Mouse (Mus musculus) ES-Bruce4 (cell line): Measurements from ENCODE around the gene Galr2. TPM values are rescaled to one million over a fixed set of nuclear protein-coding genes. Genes with fewer than 3 reads are reported as not detected.

Experiments used
- H3K27ac ChIP-seq: 2 replicates; pipeline ENCODE4 v1.5.1; 2012; ENCODE audit warnings: low read length, inconsistent platforms; ENCODE audit not compliant: insufficient read depth
- H3K27me3 ChIP-seq: 2 replicates; pipeline ENCODE4 v1.6.1; 2012; ENCODE audit warnings: mild to moderate bottlenecking, low read length, inconsistent platforms; ENCODE audit not compliant: control insufficient read depth, poor library complexity, insufficient read depth, severe bottlenecking
- H3K36me3 ChIP-seq: 2 replicates; pipeline ENCODE4 v1.6.1; 2012; ENCODE audit warnings: inconsistent platforms, mild to moderate bottlenecking, low read length, moderate library complexity; ENCODE audit not compliant: control insufficient read depth, poor library complexity, insufficient read depth, severe bottlenecking
- H3K4me1 ChIP-seq: one replicate; pipeline ENCODE4 v1.8.1; 2011; ENCODE audit warnings: low read length; ENCODE audit not compliant: control insufficient read depth, insufficient read depth
- H3K4me3 ChIP-seq: 2 replicates; pipeline ENCODE4 v1.5.1; 2011; ENCODE audit warnings: low read depth, mild to moderate bottlenecking, low read length
- H3K9ac ChIP-seq: 2 replicates; pipeline ENCODE4 v1.6.1; 2012; ENCODE audit warnings: low read depth, mild to moderate bottlenecking, inconsistent platforms; ENCODE audit not compliant: poor library complexity, severe bottlenecking
- H3K9me3 ChIP-seq: replicated peaks from 2 replicates; pipeline ENCODE4 v1.6.1; 2012; ENCODE audit warnings: mild to moderate bottlenecking, low read length, inconsistent platforms; ENCODE audit not compliant: control insufficient read depth, poor library complexity, insufficient read depth, severe bottlenecking
- CTCF ChIP-seq: IDR thresholded peaks from one replicate; pipeline ENCODE4 v1.8.1; 2011; ENCODE audit warnings: low read depth, low read length
- EP300 ChIP-seq: IDR thresholded peaks from 2 replicates; pipeline ENCODE4 v1.6.1; 2011; ENCODE audit warnings: low read depth, low read length; ENCODE audit not compliant: insufficient read depth
- POLR2A ChIP-seq: IDR thresholded peaks from one replicate; pipeline ENCODE4 v1.8.1; 2011; ENCODE audit warnings: low read length; ENCODE audit not compliant: insufficient read depth
- polyA plus RNA-seq: library from polyadenylated mRNA; stranded (reverse); fragments of >200 nt; gene quantifications from 2 replicates; pipeline ENCODE4 v1.2.4, GENCODE M21; 2011; ENCODE audit warnings: low read depth; ENCODE audit not compliant: missing spikeins, insufficient read depth, insufficient read length

The Galr2 gene
- polyA plus RNA-seq, 1 experiment: 0.61 TPM

- Histone ChIP-seq H3K9ac (no peak overlapping the region), H3K9me3 (no peaks in the 10 kb centered on the region), H3K27me3 (no peaks in the 10 kb centered on the region), H3K4me1 (no peaks in the 10 kb centered on the region), H3K4me3 (no peak overlapping the region), H3K36me3 (peaks cover 17% of the 10 kb centered on the region), H3K27ac (no peak overlapping the region)
- TF ChIP-seq POLR2A: no peak
- TF ChIP-seq CTCF: no peak
- no peak for TF ChIP-seq EP300
Measured at GRCm38 (mm10) chr11:116255090-116255981, 25.4 kb upstream of the Galr2 start.

DNA sequence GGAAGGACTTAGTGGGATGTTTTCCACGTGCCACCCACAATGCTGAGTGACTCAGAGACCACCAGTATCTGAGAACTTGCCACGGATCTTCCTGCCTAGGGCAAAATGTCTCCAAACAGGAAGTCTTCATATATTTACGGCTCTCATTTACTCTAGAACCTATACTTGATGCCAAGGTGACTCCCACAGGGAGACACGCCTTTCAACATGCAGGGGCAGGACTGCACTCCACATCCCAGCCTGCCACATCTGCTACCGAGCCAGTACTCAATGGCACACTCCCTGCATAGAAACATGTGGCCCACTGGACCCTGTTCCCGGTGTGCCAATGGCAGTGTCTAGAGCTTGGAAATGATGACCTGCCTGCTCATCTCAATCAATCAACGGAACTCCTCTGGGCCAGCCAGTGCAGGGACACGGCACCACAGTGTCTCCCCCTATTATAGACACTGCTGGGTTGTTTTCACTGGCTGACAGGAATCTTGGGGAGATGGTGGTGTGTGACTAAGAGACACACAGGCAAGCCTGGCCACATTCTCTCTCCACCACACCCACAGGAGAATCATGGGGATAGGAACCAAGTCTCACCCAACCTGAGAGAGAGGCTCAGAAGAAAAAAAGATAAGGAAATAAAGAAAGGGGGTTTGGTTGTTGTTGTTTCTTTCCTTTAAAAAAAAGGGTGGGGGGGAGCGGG, 24.6 kb upstream of the Galr2 start:
- TF ChIP-seq POLR2A: no peak
- TF ChIP-seq CTCF: no peak
- TF ChIP-seq EP300: no peak
- H3K27me3 ChIP-seq: no peaks in the 10 kb centered on the region
- H3K27ac ChIP-seq: no peak overlapping the region
- H3K9ac ChIP-seq: no peak overlapping the region
- peaks cover 16% of the 10 kb centered on the region for H3K36me3 ChIP-seq
- H3K9me3 ChIP-seq: no peaks in the 10 kb centered on the region
- no peaks in the 10 kb centered on the region for H3K4me1 ChIP-seq
- no peak overlapping the region for H3K4me3 ChIP-seq

DNA sequence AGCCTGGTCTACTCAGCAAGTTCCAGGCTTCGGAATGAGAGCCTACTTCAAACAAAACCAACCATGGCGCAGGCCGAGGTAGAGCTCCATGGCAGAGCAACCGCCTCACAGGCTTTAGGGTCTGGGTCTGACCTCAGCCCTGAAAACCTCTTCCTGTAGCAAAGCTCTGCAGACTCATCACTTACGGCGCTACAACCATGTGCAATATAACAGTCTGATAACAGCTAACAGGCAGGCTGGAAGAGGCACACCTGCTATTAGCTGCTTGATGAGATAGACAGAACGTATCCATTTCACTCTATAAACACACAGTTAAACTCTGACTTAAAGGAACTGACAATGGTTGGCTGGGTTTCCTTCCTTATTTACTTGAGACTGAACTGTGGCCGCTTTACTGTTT, 21.3 kb upstream of the Galr2 start:
- H3K27me3 ChIP-seq: no peaks in the 10 kb centered on the region
- no peaks in the 10 kb centered on the region for H3K9me3 ChIP-seq
- H3K9ac ChIP-seq: no peak overlapping the region
- no peak overlapping the region for H3K4me3 ChIP-seq
- H3K27ac ChIP-seq: no peak overlapping the region
- H3K36me3 ChIP-seq: peaks cover 33% of the 10 kb centered on the region
- TF ChIP-seq EP300 (no peak), POLR2A (no peak), CTCF (no peak)
- no peaks in the 10 kb centered on the region for H3K4me1 ChIP-seq

- no peak overlapping the region for H3K9ac ChIP-seq
- H3K27me3 ChIP-seq: no peaks in the 10 kb centered on the region
- no peak overlapping the region for H3K4me3 ChIP-seq
- peaks cover 36% of the 10 kb centered on the region for H3K36me3 ChIP-seq
- no peaks in the 10 kb centered on the region for H3K9me3 ChIP-seq
- no peak overlapping the region for H3K27ac ChIP-seq
- no peaks in the 10 kb centered on the region for H3K4me1 ChIP-seq
- TF ChIP-seq EP300: no peak
- TF ChIP-seq POLR2A: no peak
- TF ChIP-seq CTCF: no peak
Measured at GRCm38 (mm10) chr11:116260259-116260658, 20.5 kb upstream of the Galr2 start.

DNA sequence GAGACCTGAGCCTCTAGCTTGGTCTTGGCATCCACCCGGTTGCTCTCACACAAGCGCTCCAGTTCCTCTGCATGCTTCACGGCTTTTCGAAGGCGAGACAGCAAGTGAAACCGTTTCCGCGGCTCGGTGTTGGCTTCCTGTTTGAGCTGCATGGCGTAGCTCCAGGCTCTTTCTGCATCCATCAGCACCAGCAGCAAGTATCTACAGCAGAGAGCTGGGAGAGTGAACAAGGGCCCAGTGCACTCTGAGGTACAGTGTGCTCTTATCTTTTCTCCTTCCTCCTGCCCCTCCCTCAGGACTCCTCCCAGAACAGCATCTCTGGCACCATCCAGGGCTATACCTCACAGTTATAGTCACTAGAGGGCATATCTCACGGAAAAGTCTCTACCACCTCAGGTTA, 15.4 kb upstream of the Galr2 start:
- Histone ChIP-seq H3K4me3 (no peak overlapping the region), H3K9me3 (no peaks in the 10 kb centered on the region), H3K4me1 (no peaks in the 10 kb centered on the region), H3K27me3 (no peaks in the 10 kb centered on the region), H3K27ac (no peak overlapping the region), H3K36me3 (peaks cover 56% of the 10 kb centered on the region), H3K9ac (no peak overlapping the region)
- TF ChIP-seq POLR2A: no peak
- TF ChIP-seq CTCF: no peak
- TF ChIP-seq EP300: no peak

DNA sequence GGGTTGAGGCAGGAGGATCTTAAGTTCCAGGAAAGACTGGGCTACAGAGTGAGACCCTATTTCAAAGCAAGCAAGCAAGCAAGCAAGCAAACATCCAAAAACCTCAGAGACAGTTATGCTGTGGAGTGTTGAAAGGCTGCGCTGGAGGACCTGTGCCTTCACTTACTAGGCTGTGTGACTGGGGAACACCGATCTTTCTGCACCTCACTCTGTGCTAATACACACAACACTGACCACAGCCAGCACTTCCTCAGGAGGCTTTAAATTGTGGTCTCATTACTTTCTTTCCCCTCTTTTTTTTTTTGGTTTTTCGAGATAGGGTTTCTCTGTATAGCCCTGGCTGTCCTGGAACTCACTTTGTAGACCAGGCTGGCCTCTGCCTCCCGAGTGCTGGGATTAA, 14.9 kb upstream of the Galr2 start:
- TF ChIP-seq EP300 (no peak), CTCF (no peak), POLR2A (no peak)
- Histone ChIP-seq H3K36me3 (peaks cover 56% of the 10 kb centered on the region), H3K9ac (no peak overlapping the region)

More for the DNA sequence above, 14.9 kb upstream of the Galr2 start:
- no peak overlapping the region for H3K4me3 ChIP-seq
- H3K27ac ChIP-seq: no peak overlapping the region
- no peaks in the 10 kb centered on the region for H3K4me1 ChIP-seq
- no peaks in the 10 kb centered on the region for H3K9me3 ChIP-seq
- no peaks in the 10 kb centered on the region for H3K27me3 ChIP-seq
